Mouse (Mus musculus) heart, postnatal 36 days (tissue): Measurements from ENCODE around the gene Abcb11. TPM values are rescaled to one million over a fixed set of nuclear protein-coding genes. Genes with fewer than 3 reads are reported as not detected.

Experiments
- DNase-seq, 2 experiments: peaks; one replicate each; pipeline ENCODE4 v3.0.0; 2021 to 2022
- intact Hi-C: fragments of 180-260 bp; cut with DNase I; formaldehyde crosslinking; loops from one replicate; pipeline ENCODE4 v1.15.1; 2025
- total RNA-seq, 2 experiments: library from RNA; stranded (reverse); gene quantifications; 2 replicates each; pipeline ENCODE4 v1.2.3; 2021

The Abcb11 gene
- total RNA-seq, 2 experiments from 2014 or later = not detected

- intact Hi-C loops = loop anchor here (1.0 kb wide), 1 partner anchor 152 kb away; no protein-coding TSS in a partner anchor
- DNase-seq = no peak
Observed at GRCm38 (mm10) chr2:69275875-69276274, 66.5 kb downstream of the Abcb11 start.

- intact Hi-C loops = no loop called here
- DNase-seq = no peak
Observed at GRCm38 (mm10) chr2:69264069-69264618, 78.3 kb downstream of the Abcb11 start.

GRCm38 (mm10) chr2:69248221-69248755 lies 94.1 kb downstream of the Abcb11 start:
- DNase-seq = no peak
- intact Hi-C loops = no loop called here

- intact Hi-C loops = no loop called here
- no peak for DNase-seq
Observed at GRCm38 (mm10) chr2:69247081-69247480, 95.3 kb downstream of the Abcb11 start.

GRCm38 (mm10) chr2:69244924-69245323 lies 97.5 kb downstream of the Abcb11 start:
- no peak for DNase-seq
- intact Hi-C loops = no loop called here

- intact Hi-C loops = no loop called here
- DNase-seq = no peak
Observed at GRCm38 (mm10) chr2:69239315-69239714, 103.1 kb downstream of the Abcb11 start.

- intact Hi-C loops = no loop called here
- no peak for DNase-seq
Observed at GRCm38 (mm10) chr2:69234976-69235678, 107.3 kb downstream of the Abcb11 start.

GRCm38 (mm10) chr2:69232101-69232500 lies 110.3 kb downstream of the Abcb11 start:
- intact Hi-C loops = no loop called here
- no peak for DNase-seq

GRCm38 (mm10) chr2:69230137-69230536 lies 112.3 kb downstream of the Abcb11 start:
- intact Hi-C loops = no loop called here

GRCm38 (mm10) chr2:69228635-69229034 lies 113.8 kb downstream of the Abcb11 start:
- intact Hi-C loops = no loop called here

More at GRCm38 (mm10) chr2:69230137-69230536, 112.3 kb downstream of the Abcb11 start:
- DNase-seq = no peak

GRCm38 (mm10) chr2:69226876-69227275 lies 115.5 kb downstream of the Abcb11 start:
- no peak for DNase-seq
- intact Hi-C loops = no loop called here

More at GRCm38 (mm10) chr2:69228635-69229034, 113.8 kb downstream of the Abcb11 start:
- DNase-seq = no peak

- intact Hi-C loops = no loop called here
- no peak for DNase-seq
Observed at GRCm38 (mm10) chr2:69224724-69225123, 117.7 kb downstream of the Abcb11 start.

- intact Hi-C loops = no loop called here
Observed at GRCm38 (mm10) chr2:69222815-69223214, 119.6 kb downstream of the Abcb11 start.

GRCm38 (mm10) chr2:69221868-69222416 lies 120.5 kb downstream of the Abcb11 start:
- intact Hi-C loops = no loop called here
- DNase-seq = no peak

More at GRCm38 (mm10) chr2:69222815-69223214, 119.6 kb downstream of the Abcb11 start:
- no peak for DNase-seq

GRCm38 (mm10) chr2:69215242-69215641 lies 127.2 kb downstream of the Abcb11 start:
- intact Hi-C loops = no loop called here
- no peak for DNase-seq

- no peak for DNase-seq
- intact Hi-C loops = no loop called here
Observed at GRCm38 (mm10) chr2:69212652-69213051, 129.8 kb downstream of the Abcb11 start.

- no peak for DNase-seq
- intact Hi-C loops = no loop called here
Observed at GRCm38 (mm10) chr2:69210773-69211172, 131.6 kb downstream of the Abcb11 start, which contains the start of gene G6pc2. Gene G6pc2 (plus strand): TSS chr2:69211073.

- no peak for DNase-seq
- intact Hi-C loops = no loop called here
Observed at GRCm38 (mm10) chr2:69209684-69210083, 132.7 kb downstream of the Abcb11 start.

GRCm38 (mm10) chr2:69206523-69206922 lies 135.9 kb downstream of the Abcb11 start:
- intact Hi-C loops = no loop called here
- DNase-seq = peak in 1 of 2 experiments; percentile 12

GRCm38 (mm10) chr2:69205791-69206351 lies 136.5 kb downstream of the Abcb11 start, which contains the start of gene Spc25:
Gene Spc25 (minus strand): TSS chr2:69206194.
- peak; percentile 84 for DNase-seq
- intact Hi-C loops = no loop called here

GRCm38 (mm10) chr2:69205185-69205584 lies 137.2 kb downstream of the Abcb11 start:
- intact Hi-C loops = no loop called here
- DNase-seq = no peak
